Mouse (Mus musculus): ENCODE data around the gene Lsm10.

- TF ChIP-seq CTCF (IDR thresholded peaks at IDR 0.05; ENCODE audit: extremely low read depth, insufficient read depth, insufficient read length, insufficient replicate concordance) (no peak), POLR2A (IDR thresholded peaks at IDR 0.05; ENCODE audit: low read depth, low read length) (no peak)
Measured at GRCm38 (mm10) chr4:126113243-126113642, 16.8 kb downstream of the Lsm10 start.

Data from spleen, adult 2 months (tissue).